Mouse (Mus musculus) brain, embryonic 14.5 days (tissue): ENCODE data around the gene Scrg1.

Source experiments
- CTCF ChIP-seq: fragments of 200-500 bp; IDR thresholded peaks from 2 replicates; pipeline ENCODE4 v1.5.1; 2012; ENCODE audit warnings: inconsistent platforms, mild to moderate bottlenecking, moderate library complexity, borderline replicate concordance; ENCODE audit not compliant: insufficient read depth, insufficient read length; ENCODE audit errors: extremely low read depth
- POLR2A ChIP-seq: fragments of 200-500 bp; IDR thresholded peaks from 2 replicates; pipeline ENCODE4 v1.6.1; 2012; ENCODE audit warnings: mild to moderate bottlenecking, inconsistent platforms, borderline replicate concordance; ENCODE audit not compliant: poor library complexity, insufficient read depth, insufficient read length, severe bottlenecking; ENCODE audit errors: extremely low read depth

DNA sequence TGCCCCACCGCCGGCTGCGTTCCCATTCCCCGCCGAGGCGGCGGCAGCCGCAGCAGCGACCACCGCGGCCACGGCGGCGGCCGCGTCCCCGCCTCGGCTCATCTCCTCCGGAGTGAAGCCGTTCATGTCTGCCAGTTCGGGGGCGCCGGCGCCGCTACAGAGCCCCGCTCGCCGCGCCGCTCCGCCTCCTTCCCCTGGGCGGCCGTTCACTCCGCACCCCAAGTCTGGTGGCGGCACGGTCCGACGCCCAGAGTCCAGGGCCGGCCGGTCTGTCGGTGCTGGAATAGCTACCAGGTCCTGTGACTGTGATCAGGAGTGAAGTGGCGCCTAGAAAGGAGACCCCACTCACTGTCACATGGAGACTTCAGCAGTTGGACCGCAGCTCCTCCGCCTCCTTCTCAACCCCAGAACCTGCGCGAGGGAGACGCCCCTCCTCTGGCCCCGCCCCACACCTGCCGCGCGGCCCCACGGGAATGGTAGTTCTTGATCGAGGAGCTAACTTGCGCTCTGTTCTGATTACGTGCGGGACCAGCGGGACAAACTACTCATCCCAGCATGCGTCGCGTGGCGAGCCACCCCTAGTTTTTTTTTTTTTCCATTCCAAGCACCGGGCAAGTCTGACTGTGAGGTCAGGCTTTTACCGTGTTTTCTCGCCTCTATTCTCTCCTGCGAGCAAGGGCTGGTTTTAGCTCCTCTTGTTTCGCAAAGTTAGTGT, 31.9 kb downstream of the Scrg1 start, which contains the start of gene Sap30:
- TF ChIP-seq CTCF: no peak
- peak; percentile 52; the same call in 1 of the 2 replicates for TF ChIP-seq POLR2A
